Mouse (Mus musculus): ENCODE measurements around the gene Vamp4. TPM values are rescaled to one million over a fixed set of nuclear protein-coding genes. Genes with fewer than 3 reads are reported as not detected.
A peak's percentile ranks its signal among the peaks of the same experiment; 100 is the strongest.
"Not testable (repeated sequence)": the region's sequence is repeated elsewhere in the genome, so short reads cannot be mapped to it uniquely, and the experiment has no call there.

The Vamp4 gene
- total RNA-seq, 4 experiments from 2014 or later, result 43.3 to 63.0 (median 53.2) TPM

- no peak for DNase-seq
Observed at GRCm38 (mm10) chr1:162590415-162590997, 20.2 kb downstream of the Vamp4 start.

GRCm38 (mm10) chr1:162597379-162598102 lies 27.2 kb downstream of the Vamp4 start:
- no peak for DNase-seq

DNA sequence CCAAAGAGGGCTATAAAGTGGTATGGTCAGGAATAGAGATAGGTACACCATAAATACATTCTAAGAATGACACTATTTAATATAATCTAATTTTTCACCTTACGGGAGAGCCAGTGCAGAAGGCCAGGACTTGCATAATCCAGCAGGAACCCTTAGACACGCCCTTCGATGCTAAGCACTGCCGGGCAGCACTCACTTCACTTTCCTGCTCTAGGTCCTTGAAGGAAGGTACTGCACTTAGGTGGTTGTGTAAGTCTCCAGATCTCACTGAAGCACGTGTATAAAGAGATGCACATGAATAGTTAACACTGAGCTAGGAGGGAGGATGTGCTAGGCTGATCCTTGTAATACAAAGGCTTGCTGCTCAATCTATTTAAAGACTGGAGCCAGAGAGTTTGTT lies 29.3 kb downstream of the Vamp4 start:
- DNase-seq, result no peak

GRCm38 (mm10) chr1:162601288-162601687 lies 31.0 kb downstream of the Vamp4 start:
- DNase-seq, result no peak

DNA sequence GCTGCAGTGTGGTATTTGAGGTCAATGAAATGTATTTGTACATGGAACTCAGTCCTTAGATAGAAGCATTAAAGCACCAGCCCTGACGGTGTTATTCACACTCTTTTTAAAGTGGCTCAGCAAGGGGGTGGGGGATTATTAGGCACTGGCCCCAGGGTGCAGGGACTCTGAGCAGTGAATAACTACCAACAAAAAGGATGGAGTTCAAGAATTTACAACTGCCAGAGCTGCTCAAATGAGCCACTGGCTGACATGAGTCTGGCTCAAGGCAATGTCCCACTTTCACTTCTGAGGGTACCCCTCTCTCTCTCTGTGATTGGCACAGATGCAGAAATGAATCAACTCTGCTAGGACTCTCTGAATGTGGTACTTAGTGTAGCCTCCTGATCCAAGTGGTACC lies 37.8 kb downstream of the Vamp4 start:
- no peak for DNase-seq

- no peak for DNase-seq
Observed at GRCm38 (mm10) chr1:162609633-162610250, 39.4 kb downstream of the Vamp4 start.

- no peak for DNase-seq
Observed at GRCm38 (mm10) chr1:162611191-162611590, 40.9 kb downstream of the Vamp4 start.

GRCm38 (mm10) chr1:162615511-162615910 lies 45.2 kb downstream of the Vamp4 start:
- no peak for DNase-seq

GRCm38 (mm10) chr1:162620487-162620886 lies 50.2 kb downstream of the Vamp4 start:
- DNase-seq, result no peak

GRCm38 (mm10) chr1:162623895-162624294 lies 53.6 kb downstream of the Vamp4 start:
- DNase-seq, result no peak

DNA sequence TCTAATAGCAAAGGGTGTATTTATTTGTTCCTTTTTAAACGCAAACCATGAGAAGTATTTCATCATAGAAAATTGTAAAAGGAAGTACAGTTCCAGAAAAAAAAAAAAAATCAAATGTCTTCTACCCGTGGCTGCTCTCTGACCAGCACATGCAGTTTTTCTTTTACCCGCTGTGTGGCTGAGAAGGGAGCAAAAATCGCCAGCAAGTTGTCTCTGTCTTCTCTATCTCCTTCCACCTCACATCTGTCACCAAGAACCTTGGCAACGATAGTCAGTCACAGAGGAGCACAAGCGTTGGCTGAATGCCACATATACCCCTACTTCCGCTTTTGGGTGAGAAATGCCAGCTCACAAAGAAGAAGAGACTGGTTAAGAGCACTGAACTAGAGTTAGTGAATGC lies 54.9 kb downstream of the Vamp4 start:
- no peak for DNase-seq

GRCm38 (mm10) chr1:162627821-162628220 lies 57.5 kb downstream of the Vamp4 start:
- DNase-seq, result not testable (repeated sequence)

GRCm38 (mm10) chr1:162628326-162628725 lies 58.0 kb downstream of the Vamp4 start:
- DNase-seq, result not testable (repeated sequence)

DNA sequence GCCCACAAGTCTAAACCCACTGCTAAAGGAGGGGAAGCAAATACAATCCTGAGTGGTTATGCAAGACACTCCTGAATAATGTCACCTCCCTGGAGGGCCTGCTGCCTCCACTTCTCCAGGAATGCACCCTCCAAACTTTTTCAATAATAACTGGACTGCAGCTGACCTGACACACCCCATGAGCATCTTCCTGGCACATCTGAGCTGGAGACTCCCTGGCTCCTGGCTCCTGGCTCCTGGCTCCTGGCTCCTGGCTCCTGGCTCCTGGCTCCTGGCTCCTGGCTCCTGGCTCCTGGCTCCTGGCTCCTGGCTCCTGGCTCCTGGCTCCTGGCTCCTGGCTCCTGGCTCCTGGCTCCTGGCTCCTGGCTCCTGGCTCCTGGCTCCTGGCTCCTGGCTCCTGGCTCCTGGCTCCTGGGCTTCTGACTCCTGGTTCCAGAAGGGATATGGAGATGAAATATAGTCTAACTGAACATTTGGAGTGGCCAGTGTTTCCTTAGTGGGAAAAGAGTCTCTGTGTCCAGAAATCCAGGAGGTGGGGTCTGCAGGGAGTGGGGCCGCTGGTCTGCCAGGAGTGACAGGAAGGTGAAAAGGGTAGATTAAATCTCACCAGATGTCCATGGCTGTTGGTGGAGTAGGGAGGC lies 65.1 kb downstream of the Vamp4 start:
- not testable (repeated sequence) for DNase-seq

GRCm38 (mm10) chr1:162636516-162636915 lies 66.2 kb downstream of the Vamp4 start:
- DNase-seq, result no peak

GRCm38 (mm10) chr1:162638535-162638934 lies 68.2 kb downstream of the Vamp4 start:
- no peak for DNase-seq

DNA sequence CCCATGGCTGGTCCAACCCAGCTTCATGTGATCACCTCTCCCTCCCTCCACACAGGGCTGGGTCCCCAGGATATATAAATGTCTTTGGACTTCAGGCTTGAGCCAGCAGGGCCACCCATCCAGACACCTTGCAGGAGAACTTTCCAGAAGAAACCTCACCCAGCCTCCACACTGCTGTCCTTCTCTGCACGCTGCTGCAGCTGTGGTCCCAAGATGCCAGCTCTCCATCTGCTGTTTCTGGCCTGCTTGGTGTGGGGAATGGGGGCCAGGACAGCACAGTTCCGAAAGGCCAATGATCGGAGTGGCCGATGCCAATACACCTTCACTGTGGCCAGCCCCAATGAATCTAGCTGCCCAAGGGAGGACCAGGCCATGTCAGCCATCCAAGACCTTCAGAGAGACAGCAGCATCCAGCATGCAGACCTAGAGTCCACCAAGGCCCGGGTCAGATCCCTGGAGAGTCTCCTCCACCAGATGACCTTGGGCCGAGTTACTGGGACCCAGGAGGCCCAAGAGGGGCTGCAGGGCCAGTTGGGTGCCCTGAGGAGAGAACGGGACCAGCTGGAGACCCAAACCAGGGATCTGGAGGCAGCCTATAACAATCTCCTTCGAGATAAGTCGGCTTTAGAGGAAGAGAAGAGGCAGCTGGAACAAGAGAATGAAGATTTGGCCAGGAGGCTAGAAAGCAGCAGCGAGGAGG lies 68.9 kb downstream of the Vamp4 start, which contains the start of gene Myoc:
Gene Myoc (plus strand): TSS at position 105 of the 700 bp plus-strand sequence.
- no peak for DNase-seq

- no peak for DNase-seq
Observed at GRCm38 (mm10) chr1:162639861-162640260, 69.5 kb downstream of the Vamp4 start.

DNA sequence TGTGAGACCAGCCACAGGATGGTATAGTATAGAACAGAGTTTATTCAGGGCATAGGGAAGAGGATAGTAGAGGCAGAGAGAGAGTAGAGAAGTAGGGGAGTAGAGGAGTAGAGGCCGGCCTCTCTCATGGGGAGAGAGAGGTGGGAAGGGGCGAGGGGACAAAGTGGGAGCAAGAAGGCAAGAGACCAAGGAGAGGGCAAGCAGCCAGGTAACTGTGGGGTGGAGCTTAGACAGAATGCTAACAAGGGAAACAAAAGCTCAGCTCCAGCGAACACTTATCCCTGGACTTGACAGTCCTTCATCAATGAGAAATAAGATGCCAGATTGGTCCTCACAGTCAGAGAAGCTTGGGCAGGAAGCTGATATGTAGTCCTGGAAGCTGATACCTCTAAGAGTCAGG lies 72.3 kb downstream of the Vamp4 start:
- no peak for DNase-seq

DNA sequence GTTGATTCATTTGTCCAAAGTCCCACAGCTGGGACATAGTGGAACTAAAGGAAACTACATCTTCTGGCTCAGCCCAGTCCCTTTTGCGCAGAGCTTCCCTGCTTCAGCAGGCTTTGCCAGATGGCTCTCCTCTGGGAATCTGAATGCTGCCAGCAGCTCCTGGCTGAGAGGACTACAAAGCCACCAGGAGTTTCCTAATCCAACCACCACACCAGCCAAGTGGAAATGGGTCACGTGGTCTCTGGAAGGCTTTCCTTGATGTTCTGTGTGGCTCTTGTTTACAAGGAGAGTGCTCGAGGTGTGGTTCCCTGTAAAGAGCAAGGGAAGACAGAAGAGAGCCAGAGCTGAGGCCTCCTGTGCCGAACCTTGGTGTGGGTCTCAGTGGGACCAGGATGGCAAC lies 73.4 kb downstream of the Vamp4 start:
- DNase-seq, result peak; percentile 37

DNA sequence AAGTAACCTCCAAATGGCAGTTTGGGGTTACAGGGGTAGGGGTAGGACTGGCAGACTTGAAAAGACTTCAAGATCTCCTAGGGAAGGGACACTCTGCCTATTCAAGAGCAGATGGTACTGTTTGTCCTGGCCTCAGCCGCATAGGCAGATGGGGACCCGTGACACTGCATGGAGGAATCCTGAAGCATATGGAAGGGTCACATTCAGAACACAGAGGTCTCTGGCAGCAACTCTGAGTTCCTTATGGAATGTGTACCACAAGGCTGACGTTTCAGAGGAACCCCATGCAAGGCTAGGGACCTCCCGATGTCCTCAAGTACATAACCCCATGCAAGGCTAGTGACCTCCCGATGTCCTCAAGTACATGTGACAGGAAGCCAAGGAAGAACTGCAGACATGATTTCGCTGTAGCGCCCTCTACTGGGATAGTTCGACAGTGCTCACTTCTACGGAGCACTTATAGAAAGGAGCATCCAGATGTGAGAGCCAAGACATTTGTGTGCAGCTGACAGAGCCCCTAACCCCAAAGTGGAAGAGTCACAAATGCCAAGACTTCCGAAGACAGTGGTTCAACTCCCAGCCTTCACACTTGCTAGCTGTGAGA lies 75.9 kb downstream of the Vamp4 start:
- DNase-seq, result no peak

- DNase-seq, result no peak
Observed at GRCm38 (mm10) chr1:162648416-162648815, 78.1 kb downstream of the Vamp4 start.
